Mouse (Mus musculus): ENCODE measurements around the gene Pgbd5. TPM values are rescaled to one million over a fixed set of nuclear protein-coding genes. Genes with fewer than 3 reads are reported as not detected.

The Pgbd5 gene
- polyA plus RNA-seq (2017; shearing (Covaris generic)), result not detected

DNA sequence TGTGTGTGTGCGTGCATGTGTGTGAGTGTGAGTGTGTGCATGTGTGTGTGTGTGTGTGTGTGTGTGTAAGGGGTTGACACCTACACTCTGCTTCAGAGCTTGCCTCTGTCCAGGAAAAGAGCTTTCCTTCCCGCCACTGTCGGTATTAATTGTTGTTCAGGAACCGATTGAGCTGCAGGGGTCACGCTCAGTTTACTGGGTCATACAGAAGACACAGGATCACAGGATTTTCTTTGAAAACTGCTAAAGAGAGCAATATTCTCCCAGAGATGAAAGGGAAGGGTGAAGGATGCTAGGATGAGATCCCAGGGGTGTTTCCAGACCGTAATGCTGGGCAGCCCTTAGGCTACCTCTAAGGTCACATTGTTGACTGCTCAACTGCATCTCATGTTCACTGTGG is at the start of gene Pgbd5:
Gene Pgbd5 (minus strand): TSS at position 101 of the 400 bp plus-strand sequence.

Other genes with a start within 250 kb of the Pgbd5 start
- gene Galnt2, start 208.3 kb downstream of the Pgbd5 start, polyA plus RNA-seq (2017; shearing (Covaris generic)), result 20.9 TPM
- gene Cog2, start 81.1 kb upstream of the Pgbd5 start, polyA plus RNA-seq (2017; shearing (Covaris generic)), result 77.9 TPM
- gene Agt, start 130.0 kb upstream of the Pgbd5 start, polyA plus RNA-seq (2017; shearing (Covaris generic)), result not detected
- not detected for gene Capn9, start 136.5 kb upstream of the Pgbd5 start, polyA plus RNA-seq (2017; shearing (Covaris generic))
- gene 2310022B05Rik, start 223.7 kb upstream of the Pgbd5 start, polyA plus RNA-seq (2017; shearing (Covaris generic)), result 1.6 TPM